Mouse (Mus musculus): ENCODE measurements at regions not wholly inside any gene's neighbourhood (a gene's known extent, or its start where the extent isn't known, plus 50 kb on each side); places are given as distances from the start of the nearest gene placed in this dataset.
"Not testable (repeated sequence)": the region's sequence is repeated elsewhere in the genome, so short reads cannot be mapped to it uniquely, and the experiment has no call there.

GRCm38 (mm10) chr3:18295921-18296320 lies 347.7 kb downstream of the Cypt12 start:
- no peak for DNase-seq (ENCODE audit: low read depth, low spot score)

GRCm38 (mm10) chr3:18298699-18299098 lies 350.5 kb downstream of the Cypt12 start:
- no peak for DNase-seq (ENCODE audit: low read depth, low spot score)

- DNase-seq (ENCODE audit: low read depth, low spot score): no peak
Observed at GRCm38 (mm10) chr3:18299502-18299901, 351.3 kb downstream of the Cypt12 start.

- DNase-seq (ENCODE audit: low read depth, low spot score): no peak
Observed at GRCm38 (mm10) chr3:18319433-18319832, 371.2 kb downstream of the Cypt12 start.

- no peak for DNase-seq (ENCODE audit: low read depth, low spot score)
Observed at GRCm38 (mm10) chr3:18333182-18333581, 385.0 kb downstream of the Cypt12 start.

GRCm38 (mm10) chr3:18339189-18339588 lies 391.0 kb downstream of the Cypt12 start:
- no peak for DNase-seq (ENCODE audit: low read depth, low spot score)

- DNase-seq (ENCODE audit: low read depth, low spot score): no peak
Observed at GRCm38 (mm10) chr3:18341757-18342156, 393.5 kb downstream of the Cypt12 start.

- no peak for DNase-seq (ENCODE audit: low read depth, low spot score)
Observed at GRCm38 (mm10) chr3:18378014-18379005, 430.1 kb downstream of the Cypt12 start.

- DNase-seq (ENCODE audit: low read depth, low spot score): no peak
Observed at GRCm38 (mm10) chr3:18421886-18422575, 473.8 kb downstream of the Cypt12 start.

- no peak for DNase-seq (ENCODE audit: low read depth, low spot score)
Observed at GRCm38 (mm10) chr3:18428908-18429307, 480.7 kb downstream of the Cypt12 start.

- DNase-seq (ENCODE audit: low read depth, low spot score): no peak
Observed at GRCm38 (mm10) chr3:18438845-18439244, 490.6 kb downstream of the Cypt12 start.

GRCm38 (mm10) chr3:18452197-18452933 lies 504.2 kb downstream of the Cypt12 start:
- DNase-seq (ENCODE audit: low read depth, low spot score): no peak

GRCm38 (mm10) chr3:18453220-18453985 lies 505.2 kb downstream of the Cypt12 start:
- no peak for DNase-seq (ENCODE audit: low read depth, low spot score)

- no peak for DNase-seq (ENCODE audit: low read depth, low spot score)
Observed at GRCm38 (mm10) chr3:18453986-18454291, 505.7 kb downstream of the Cypt12 start.

- DNase-seq (ENCODE audit: low read depth, low spot score): not testable (repeated sequence)
Observed at GRCm38 (mm10) chr3:18454558-18455191, 506.5 kb downstream of the Cypt12 start.

GRCm38 (mm10) chr3:18456033-18456690 lies 508.0 kb downstream of the Cypt12 start:
- no peak for DNase-seq (ENCODE audit: low read depth, low spot score)

GRCm38 (mm10) chr3:18460267-18460666 lies 512.1 kb downstream of the Cypt12 start:
- DNase-seq (ENCODE audit: low read depth, low spot score): no peak

GRCm38 (mm10) chr3:18471846-18472245 lies 523.6 kb downstream of the Cypt12 start:
- DNase-seq (ENCODE audit: low read depth, low spot score): no peak

- no peak for DNase-seq (ENCODE audit: low read depth, low spot score)
Observed at GRCm38 (mm10) chr3:18479557-18479956, 531.3 kb downstream of the Cypt12 start.

- no peak for DNase-seq (ENCODE audit: low read depth, low spot score)
Observed at GRCm38 (mm10) chr3:18482006-18482405, 533.8 kb downstream of the Cypt12 start.
